21 mouse cellular contexts compared by ENCODE assay signal in genomic region chr14:66478562-66478961, GRCm38 (mm10).
DNase-seq lines count a peak whose midpoint lies in the region; ATAC-seq and TF ChIP-seq lines count a peak whose summit lies in the region.
"Had no signal": no experiment of that assay in that cellular context is flagged by ENCODE, and none has a peak within 500 bp of the region (broad histone marks: within the 10 kb centered on the region; RNA-seq: fewer than 3 reads in every experiment).

No protein-coding gene starts in this region.

- no peak for TF ChIP-seq CTCF in forebrain, postnatal 0 days (IDR thresholded peaks at IDR 0.05; ENCODE audit: low read depth)

- no peak overlapping the region for H3K9ac ChIP-seq in forebrain, postnatal 0 days
- H3K9ac ChIP-seq in forebrain, embryonic 13.5 days: no peak overlapping the region
- H3K9ac ChIP-seq in midbrain, embryonic 15.5 days: no peak overlapping the region
- no peak overlapping the region for H3K9ac ChIP-seq in midbrain, embryonic 11.5 days (ENCODE audit: low read length)
- H3K9ac ChIP-seq: embryonic facial prominence, embryonic 15.5 days; forebrain, embryonic 12.5 days; hindbrain, embryonic 15.5 days; lung, embryonic 14.5 days had no signal

- ATAC-seq in forebrain, postnatal 0 days: peak; percentile 59
- ATAC-seq in forebrain, embryonic 13.5 days: no peak
- ATAC-seq in midbrain, embryonic 15.5 days (replicated peaks): no peak
- peak; percentile 62 for ATAC-seq in midbrain, embryonic 11.5 days (ENCODE audit: low FRiP score)

- no peak overlapping the region for H3K4me3 ChIP-seq in forebrain, postnatal 0 days (ENCODE audit: low read depth, low read length)
- no peak overlapping the region for H3K4me3 ChIP-seq in forebrain, embryonic 13.5 days
- no peak overlapping the region for H3K4me3 ChIP-seq in midbrain, embryonic 10.5 days
- no peak overlapping the region for H3K4me3 ChIP-seq in midbrain, embryonic 15.5 days
- H3K4me3 ChIP-seq in midbrain, embryonic 11.5 days (ENCODE audit: low read depth, low read length): no peak overlapping the region
- H3K4me3 ChIP-seq: embryonic facial prominence, embryonic 15.5 days; forebrain, embryonic 12.5 days; gastrocnemius, adult 2 months; hindbrain, embryonic 15.5 days; megakaryocyte, embryonic 14.5 days had no signal

- H3K27ac ChIP-seq in forebrain, postnatal 0 days (ENCODE audit: low read depth, low read length): no peak overlapping the region
- no peak overlapping the region for H3K27ac ChIP-seq in forebrain, embryonic 13.5 days
- peak overlapping the region; percentile 82 for H3K27ac ChIP-seq in midbrain, embryonic 10.5 days (replicated peaks)
- no peak overlapping the region for H3K27ac ChIP-seq in midbrain, embryonic 15.5 days
- peak overlapping the region; percentile 27; the same call in 1 of the 2 replicates for H3K27ac ChIP-seq in midbrain, embryonic 11.5 days (ENCODE audit: low read depth, low read length)
- H3K27ac ChIP-seq: embryonic facial prominence, embryonic 15.5 days; forebrain, embryonic 12.5 days; gastrocnemius, adult 2 months; hindbrain, embryonic 15.5 days; stomach, postnatal 0 days had no signal

- no peaks in the 10 kb centered on the region for H3K27me3 ChIP-seq in forebrain, postnatal 0 days (ENCODE audit: insufficient read depth, low read length)
- H3K27me3 ChIP-seq in forebrain, embryonic 13.5 days: no peaks in the 10 kb centered on the region
- no peaks in the 10 kb centered on the region for H3K27me3 ChIP-seq in midbrain, embryonic 10.5 days (ENCODE audit: low read depth, poor library complexity, severe bottlenecking)
- H3K27me3 ChIP-seq in midbrain, embryonic 15.5 days (replicated peaks): no peaks in the 10 kb centered on the region
- H3K27me3 ChIP-seq in midbrain, embryonic 11.5 days (ENCODE audit: control insufficient read depth, insufficient read depth, low read length): no peaks in the 10 kb centered on the region
- H3K27me3 ChIP-seq: embryonic facial prominence, embryonic 15.5 days; forebrain, embryonic 12.5 days; hindbrain, embryonic 15.5 days; megakaryocyte, embryonic 14.5 days had no signal

- H3K4me1 ChIP-seq in forebrain, postnatal 0 days (ENCODE audit: insufficient read depth): 0 out of 2 replicates have a peak, but pooled peaks cover 5% of the 10 kb centered on the region
- H3K4me1 ChIP-seq in forebrain, embryonic 13.5 days: peaks cover 6% of the 10 kb centered on the region
- H3K4me1 ChIP-seq in midbrain, embryonic 10.5 days: peaks cover 17% of the 10 kb centered on the region
- H3K4me1 ChIP-seq in midbrain, embryonic 15.5 days: peaks cover 5% of the 10 kb centered on the region
- H3K4me1 ChIP-seq in midbrain, embryonic 11.5 days (ENCODE audit: control insufficient read depth, insufficient read depth, low read length): peaks cover 8% of the 10 kb centered on the region
- H3K4me1 ChIP-seq: megakaryocyte, embryonic 14.5 days had no signal

- DNase-seq in forebrain, postnatal 0 days: peak; percentile 16
- DNase-seq in midbrain, embryonic 10.5 days (ENCODE audit: low spot score): peak; percentile 51
- DNase-seq in midbrain, embryonic 11.5 days (ENCODE audit: low spot score, missing footprints): no peak
- peak; percentile 64 for DNase-seq in retina, postnatal 1 day
- DNase-seq in cerebellum, adult 9-11 months: no peak
- DNase-seq: cerebellum, postnatal 14 days; gastrocnemius, adult 2 months; kidney, adult 9 months; kidney, postnatal 4 days; left cerebral cortex, postnatal 4 days; lung, embryonic 14.5 days; right cerebral cortex, adult 18-20 months; thymus, postnatal 14 days had no signal

- no peaks in the 10 kb centered on the region for H3K9me3 ChIP-seq in forebrain, postnatal 0 days (ENCODE audit: low read length)
- H3K9me3 ChIP-seq in forebrain, embryonic 13.5 days (replicated peaks): peaks cover 6% of the 10 kb centered on the region
- H3K9me3 ChIP-seq in midbrain, embryonic 10.5 days (replicated peaks): peaks cover 21% of the 10 kb centered on the region
- H3K9me3 ChIP-seq in midbrain, embryonic 15.5 days: 0 out of 2 replicates have a peak, but pooled peaks cover 3% of the 10 kb centered on the region
- no peaks in the 10 kb centered on the region for H3K9me3 ChIP-seq in midbrain, embryonic 11.5 days (ENCODE audit: control insufficient read depth, low read length)
- H3K9me3 ChIP-seq: embryonic facial prominence, embryonic 15.5 days; hindbrain, embryonic 15.5 days had no signal

- H3K36me3 ChIP-seq in forebrain, postnatal 0 days (ENCODE audit: insufficient read depth): no peaks in the 10 kb centered on the region
- no peaks in the 10 kb centered on the region for H3K36me3 ChIP-seq in forebrain, embryonic 13.5 days (ENCODE audit: poor library complexity, severe bottlenecking)
- H3K36me3 ChIP-seq in midbrain, embryonic 10.5 days: no peaks in the 10 kb centered on the region
- no peaks in the 10 kb centered on the region for H3K36me3 ChIP-seq in midbrain, embryonic 15.5 days (replicated peaks)
- no peaks in the 10 kb centered on the region for H3K36me3 ChIP-seq in midbrain, embryonic 11.5 days (ENCODE audit: control insufficient read depth, insufficient read depth, low read length)
- H3K36me3 ChIP-seq: embryonic facial prominence, embryonic 15.5 days; forebrain, embryonic 12.5 days; hindbrain, embryonic 15.5 days had no signal

- H3K4me2 ChIP-seq in forebrain, postnatal 0 days (ENCODE audit: low read depth): no peak overlapping the region
- H3K4me2 ChIP-seq in forebrain, embryonic 13.5 days: no peak overlapping the region
- H3K4me2 ChIP-seq in midbrain, embryonic 15.5 days: no peak overlapping the region
- H3K4me2 ChIP-seq in midbrain, embryonic 11.5 days: no peak overlapping the region
- H3K4me2 ChIP-seq: embryonic facial prominence, embryonic 15.5 days; forebrain, embryonic 12.5 days; hindbrain, embryonic 15.5 days; liver, embryonic 11.5 days; lung, embryonic 14.5 days had no signal

- WGBS in forebrain, postnatal 0 days: 26% methylated on average over 6 of the region's 6 CpGs
- 45% methylated on average over 6 of the region's 6 CpGs for WGBS in forebrain, embryonic 13.5 days
- 44% methylated on average over 6 of the region's 6 CpGs for WGBS in midbrain, embryonic 10.5 days
- 21% methylated on average over 6 of the region's 6 CpGs for WGBS in midbrain, embryonic 15.5 days
- 30% methylated on average over 6 of the region's 6 CpGs for WGBS in midbrain, embryonic 11.5 days

Comparison
In these comparisons a context has a peak if more than half of its experiments do, and no peak if none do; other contexts are left out.
1. ATAC-seq: peak in forebrain, postnatal 0 days (single experiment) and midbrain, embryonic 11.5 days (single experiment); none in forebrain, embryonic 13.5 days (single experiment) and midbrain, embryonic 15.5 days (single experiment).
2. DNase-seq: peak in forebrain, postnatal 0 days (single experiment), midbrain, embryonic 10.5 days (single experiment) and retina, postnatal 1 day (single experiment); none in midbrain, embryonic 11.5 days (single experiment) and cerebellum, adult 9-11 months (single experiment).
3. H3K27ac ChIP-seq: peak in midbrain, embryonic 10.5 days (single experiment) and midbrain, embryonic 11.5 days (single experiment); none in forebrain, postnatal 0 days (single experiment), forebrain, embryonic 13.5 days (single experiment) and midbrain, embryonic 15.5 days (single experiment).